Mouse (Mus musculus) v-Abl transformed pro-B cells (cell line): Measurements from ENCODE around the gene M6pr.

Experiments used
- in situ Hi-C, 2 experiments: fragments of 400-800 bp; cut with MboI; formaldehyde crosslinking; loops; one replicate each; pipeline ENCODE4 v1.15.1; 2025; ENCODE audit not compliant: unreplicated experiment in 2 of 2

M6pr gene

GRCm38 (mm10) chr6:122308505-122309393 lies at the start of gene M6pr:
Gene M6pr (plus strand): TSS chr6:122308720.
- in situ Hi-C loops, result loop anchor here (5.0 to 10.0 kb wide), 8 partner anchors 51 to 1124 kb away; partner anchors contain the start of gene Pex26 (in 1 of the 2)

GRCm38 (mm10) chr6:122262543-122262942 lies 46.0 kb upstream of the M6pr start:
- in situ Hi-C loops, result loop anchor here in 1 of 2 experiments (5.0 kb wide), 1 partner anchor 300 kb away; no protein-coding TSS in a partner anchor

DNA sequence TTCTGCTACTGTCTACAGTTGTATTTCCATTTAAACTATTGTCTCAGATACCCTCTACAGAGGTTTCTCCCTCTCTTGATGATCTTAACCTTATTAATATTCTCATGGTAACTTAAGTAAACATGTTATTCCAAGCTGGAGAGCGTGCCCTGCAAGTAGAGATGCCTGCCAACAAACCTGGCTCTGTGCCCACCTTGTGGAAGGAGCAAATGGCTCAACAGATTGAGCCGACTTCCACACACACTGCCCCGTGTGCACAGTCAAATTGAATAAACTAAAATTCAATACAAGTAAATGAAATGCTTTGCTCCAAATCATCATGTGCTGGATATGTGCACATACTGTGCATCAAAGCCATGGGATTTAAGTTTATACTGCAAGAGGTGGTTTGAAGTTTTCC lies 40.0 kb upstream of the M6pr start:
- in situ Hi-C loops, result no loop called here

GRCm38 (mm10) chr6:122269170-122269569 lies 39.4 kb upstream of the M6pr start:
- in situ Hi-C loops, result no loop called here

DNA sequence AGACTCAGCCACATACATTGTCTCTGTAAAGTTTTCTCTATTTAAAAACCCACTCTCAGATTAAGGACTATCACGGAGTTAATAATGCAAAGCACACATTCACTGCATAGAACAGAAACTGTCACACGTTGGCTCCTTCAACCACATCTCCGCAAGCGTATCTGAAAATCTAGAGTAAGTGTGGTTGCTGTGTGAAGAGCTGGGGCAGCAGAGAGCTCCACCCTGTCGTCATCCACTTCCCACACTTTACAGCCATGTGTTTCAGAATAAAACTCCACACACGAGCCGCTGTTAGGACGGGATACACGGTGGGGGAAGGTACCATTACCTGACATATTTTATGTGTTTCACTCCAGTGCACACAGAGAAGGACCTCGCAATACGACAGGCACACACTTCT lies 38.4 kb upstream of the M6pr start:
- in situ Hi-C loops, result no loop called here

DNA sequence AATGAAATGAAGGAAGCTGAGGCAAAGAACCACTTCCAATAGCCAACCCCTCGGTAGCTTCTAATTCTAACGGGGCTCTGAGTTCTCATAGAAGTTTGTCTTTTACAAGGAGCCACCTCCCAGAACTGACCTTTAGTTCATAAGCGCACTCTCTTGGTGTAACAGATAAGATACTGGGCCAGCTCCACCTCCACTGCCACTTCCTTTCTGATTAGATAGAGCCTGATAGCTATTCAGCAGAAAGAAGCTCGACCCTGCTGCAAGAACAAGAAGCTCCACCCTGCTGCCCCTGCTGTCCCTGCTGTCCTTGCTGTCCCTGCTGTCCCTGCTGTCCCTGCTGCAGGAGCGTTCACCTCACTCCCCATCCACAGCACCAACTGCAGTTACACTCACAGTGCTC lies 34.0 kb upstream of the M6pr start:
- in situ Hi-C loops, result no loop called here

GRCm38 (mm10) chr6:122276565-122276964 lies 32.0 kb upstream of the M6pr start:
- in situ Hi-C loops, result no loop called here

- in situ Hi-C loops, result no loop called here
These were observed 25.7 kb upstream of the M6pr start, which contains the start of gene Klrg1 for GRCm38 (mm10) chr6:122282782-122283181. Gene Klrg1 (minus strand): TSS chr6:122282882.

DNA sequence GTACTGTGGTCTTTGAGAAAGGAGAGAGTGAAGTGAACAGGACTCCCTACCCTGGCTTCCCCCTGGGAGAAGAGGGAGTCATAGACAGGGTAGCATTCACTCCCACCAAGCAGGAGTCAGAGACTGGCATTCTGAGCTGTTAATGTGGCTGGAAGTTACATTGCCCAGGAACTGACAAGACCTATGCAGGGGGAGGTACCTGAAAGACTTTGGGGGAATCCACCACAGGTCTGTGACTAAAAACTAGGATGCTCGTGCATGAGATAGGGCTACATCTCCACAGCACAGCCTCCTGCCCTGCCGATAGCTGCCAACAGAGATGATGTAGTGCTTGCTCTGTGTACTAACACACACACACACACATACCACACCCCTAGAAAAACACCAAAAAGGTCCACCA lies 25.1 kb upstream of the M6pr start:
- in situ Hi-C loops, result no loop called here

DNA sequence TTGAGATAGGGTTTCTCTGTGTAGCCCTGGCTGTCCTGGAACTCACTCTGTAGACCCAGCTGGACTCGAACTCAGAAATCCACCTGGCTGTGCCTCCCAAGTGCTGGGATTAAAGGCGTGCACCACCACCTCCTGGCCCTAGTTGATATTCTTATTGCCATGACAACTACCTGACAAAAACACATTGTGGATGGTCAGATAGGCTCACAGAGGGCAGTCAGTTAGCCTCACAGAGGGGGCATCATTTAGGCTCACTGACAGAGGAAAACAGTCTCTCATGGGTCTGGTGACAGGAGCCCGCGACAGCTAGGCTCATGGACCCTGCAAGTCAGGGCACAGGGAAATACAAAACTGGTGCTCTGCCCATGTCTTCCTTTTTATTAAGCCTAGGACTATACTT lies 24.2 kb upstream of the M6pr start:
- in situ Hi-C loops, result no loop called here

GRCm38 (mm10) chr6:122284823-122285222 lies 23.7 kb upstream of the M6pr start:
- in situ Hi-C loops, result no loop called here

GRCm38 (mm10) chr6:122288263-122288662 lies 20.3 kb upstream of the M6pr start:
- in situ Hi-C loops, result no loop called here

DNA sequence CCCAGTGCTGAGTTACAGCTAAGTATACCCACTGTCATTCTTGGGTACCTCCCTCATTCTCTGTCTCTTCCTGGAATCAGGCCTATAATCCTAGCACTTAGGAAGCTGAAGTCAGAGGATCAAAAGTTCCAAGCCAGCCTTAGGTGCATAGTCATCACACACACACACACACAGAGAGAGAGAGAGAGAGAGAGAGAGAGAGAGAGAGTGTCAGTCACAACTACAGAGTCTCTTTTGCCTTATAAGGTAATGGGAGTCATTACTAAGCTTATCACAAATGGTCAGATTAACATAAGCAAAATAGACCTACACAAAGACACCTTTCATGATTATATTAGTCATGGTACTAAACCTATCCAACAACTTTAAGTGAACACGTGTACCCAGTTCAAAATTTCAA lies 19.2 kb upstream of the M6pr start:
- in situ Hi-C loops, result no loop called here

DNA sequence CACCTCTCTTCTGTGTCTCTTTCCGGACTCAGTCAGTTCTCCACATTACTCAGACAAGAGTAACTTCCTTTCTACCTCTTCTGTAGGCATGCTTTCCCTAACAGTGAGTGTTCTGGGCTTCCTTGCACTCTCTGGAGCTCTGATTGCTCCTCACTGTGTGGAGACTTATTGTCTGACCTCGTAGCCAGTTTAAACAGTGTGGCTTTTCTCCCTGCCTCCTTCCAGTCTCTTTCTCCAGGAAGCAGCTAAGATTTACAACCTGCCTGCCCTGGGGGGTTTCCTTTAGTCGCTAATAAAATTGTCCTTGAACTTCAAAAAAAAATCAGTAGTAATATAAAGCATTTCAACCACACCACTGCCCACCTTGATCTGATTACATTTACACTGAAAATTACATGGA lies 18.3 kb upstream of the M6pr start:
- in situ Hi-C loops, result no loop called here

- in situ Hi-C loops, result no loop called here
These were observed 17.3 kb upstream of the M6pr start for GRCm38 (mm10) chr6:122291264-122291663.

- in situ Hi-C loops, result no loop called here
These were observed 16.8 kb upstream of the M6pr start for GRCm38 (mm10) chr6:122291735-122292134.

DNA sequence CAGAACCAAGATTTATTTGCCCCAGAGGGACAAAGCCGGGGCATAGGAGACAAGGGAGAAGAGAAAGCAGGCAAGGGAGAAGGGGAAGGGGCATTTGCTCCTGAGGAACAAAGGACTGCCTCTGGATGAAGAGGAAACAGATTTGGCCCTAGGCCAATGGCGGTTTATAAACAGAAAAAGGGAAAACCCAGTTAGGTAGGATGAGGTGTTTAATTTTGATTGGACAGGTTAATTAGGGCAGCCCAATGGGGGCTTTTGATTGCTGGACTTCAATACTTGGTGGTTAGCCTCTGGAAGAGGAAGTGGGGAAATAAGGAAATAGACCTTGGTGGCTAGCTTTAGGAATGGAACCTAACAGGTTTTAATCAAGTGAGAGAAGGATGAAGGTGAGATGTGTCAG lies 16.3 kb upstream of the M6pr start:
- in situ Hi-C loops, result no loop called here

DNA sequence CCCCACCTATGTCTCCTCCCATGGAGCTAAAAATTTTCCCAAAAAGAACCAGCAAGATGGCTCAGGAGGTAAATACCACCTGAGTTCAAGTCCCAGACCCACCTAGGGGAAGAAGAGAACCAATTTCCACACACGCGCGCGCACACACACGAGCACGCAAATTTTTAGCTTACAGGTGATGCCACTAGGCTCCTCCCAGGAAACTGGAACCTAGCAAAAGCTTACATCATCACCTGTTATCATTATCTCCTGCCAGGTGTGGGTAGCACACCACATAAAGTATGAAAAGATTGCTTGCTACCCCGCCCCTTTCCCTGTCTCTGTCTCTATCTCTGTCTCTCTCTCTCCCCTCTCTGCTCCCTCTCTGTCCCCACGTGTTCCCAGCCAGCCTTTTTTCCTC lies 15.4 kb upstream of the M6pr start:
- in situ Hi-C loops, result no loop called here

DNA sequence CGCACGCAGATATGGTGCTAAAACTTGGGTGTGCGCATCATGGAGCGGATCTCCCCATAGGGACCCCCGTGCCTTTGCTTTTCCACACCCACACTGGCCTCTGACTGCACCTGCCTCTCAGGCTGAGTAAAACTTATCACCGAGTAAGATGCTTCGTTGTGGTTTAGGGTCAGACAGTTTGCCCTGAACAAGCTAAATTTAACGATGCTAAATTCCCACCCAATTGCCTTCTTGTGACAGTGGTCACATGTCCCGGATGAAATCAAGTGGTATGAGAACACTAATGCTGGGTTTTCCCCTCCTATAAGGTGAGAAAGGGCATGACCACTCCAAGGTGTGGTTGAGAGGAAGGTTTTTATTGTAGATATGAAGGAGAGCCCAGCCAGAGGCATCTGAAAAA lies 14.7 kb upstream of the M6pr start:
- in situ Hi-C loops, result no loop called here

DNA sequence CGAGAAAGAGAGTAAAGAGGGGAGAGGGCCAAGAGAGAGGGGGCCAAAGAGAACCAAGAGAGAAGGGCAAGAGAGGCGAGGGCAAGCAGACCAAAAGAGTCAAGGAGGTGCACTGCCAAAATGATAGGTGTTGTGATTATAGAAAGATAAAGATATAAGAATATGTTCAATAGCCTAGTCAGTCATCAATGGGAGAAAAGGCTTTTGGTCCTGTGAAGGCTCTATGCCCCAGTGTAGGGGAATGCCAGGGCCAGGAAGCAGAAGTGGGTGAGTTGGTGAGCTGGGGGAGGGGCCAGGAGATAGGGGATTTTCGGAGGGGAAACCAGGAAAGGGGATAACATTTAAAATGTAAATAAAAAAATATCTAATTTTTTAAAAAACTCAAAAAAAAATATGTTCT lies 14.2 kb upstream of the M6pr start:
- in situ Hi-C loops, result no loop called here

GRCm38 (mm10) chr6:122295242-122295641 lies 13.3 kb upstream of the M6pr start:
- in situ Hi-C loops, result no loop called here

- in situ Hi-C loops, result no loop called here
These were observed 11.6 kb upstream of the M6pr start for GRCm38 (mm10) chr6:122296918-122297278.
